Mouse (Mus musculus) midbrain, embryonic 10.5 days (tissue): ENCODE measurements around the gene Reps1. TPM values are rescaled to one million over a fixed set of nuclear protein-coding genes. Genes with fewer than 3 reads are reported as not detected.

Source experiments
- DNase-seq: peaks from one replicate; pipeline ENCODE4 v3.0.0-alpha.2; 2017; ENCODE audit warnings: low spot score
- H3K27ac ChIP-seq: fragments of 300-500 bp; sonication (generic); replicated peaks from 2 replicates; pipeline ENCODE4 v1.5.1; 2016; ENCODE audit warnings: mild to moderate bottlenecking
- H3K27me3 ChIP-seq: fragments of 300-500 bp; sonication (generic); 2 replicates; pipeline ENCODE4 v1.6.1; 2016; ENCODE audit warnings: low read depth, mild to moderate bottlenecking; ENCODE audit not compliant: poor library complexity, severe bottlenecking
- H3K36me3 ChIP-seq: fragments of 300-500 bp; sonication (generic); 2 replicates; pipeline ENCODE4 v1.6.1; 2016; ENCODE audit warnings: mild to moderate bottlenecking, moderate library complexity
- H3K4me1 ChIP-seq: fragments of 300-500 bp; sonication (generic); 2 replicates; pipeline ENCODE4 v1.6.1; 2016
- H3K4me3 ChIP-seq: fragments of 300-500 bp; sonication (generic); 2 replicates; pipeline ENCODE4 v1.5.1; 2016; ENCODE audit warnings: mild to moderate bottlenecking, moderate library complexity
- H3K9me3 ChIP-seq: fragments of 300-500 bp; sonication (generic); replicated peaks from 2 replicates; pipeline ENCODE4 v1.6.1; 2016; ENCODE audit warnings: mild to moderate bottlenecking
- WGBS: fragments of 180-500 bp; shearing (Covaris S2); methylation state at CpG from one replicate; pipeline ENCODE4 v1.1.7; 2016; 5-methylcytosine and 5-hydroxymethylcytosine counted together
- polyA plus RNA-seq: library from polyadenylated mRNA; unstranded; fragments of >200 nt; fragmentation: Nextera tagmentation; extraction: Ambion mirVana; gene quantifications from 2 replicates; pipeline ENCODE4 v1.2.1, GENCODE M21; 2016

Reps1 gene
- polyA plus RNA-seq, 1 experiment from 2014 or later, result 15.1 TPM

GRCm38 (mm10) chr10:18036849-18037248, 18.8 kb upstream of the Reps1 start:
- Histone ChIP-seq H3K36me3 (no peaks in the 10 kb centered on the region), H3K4me1 (no peaks in the 10 kb centered on the region), H3K4me3 (no peak overlapping the region), H3K27me3 (no peaks in the 10 kb centered on the region), H3K9me3 (no peaks in the 10 kb centered on the region), H3K27ac (no peak overlapping the region)
- WGBS, result 78% methylated on average over 5 of the region's 5 CpGs
- DNase-seq, result no peak

- H3K27me3 ChIP-seq, result no peaks in the 10 kb centered on the region
- no peaks in the 10 kb centered on the region for H3K9me3 ChIP-seq
Observed at GRCm38 (mm10) chr10:18046380-18046779, 9.3 kb upstream of the Reps1 start.

GRCm38 (mm10) chr10:18047380-18048146, 8.1 kb upstream of the Reps1 start:
- Histone ChIP-seq H3K9me3 (no peaks in the 10 kb centered on the region), H3K4me3 (no peak overlapping the region), H3K27ac (no peak overlapping the region), H3K4me1 (no peaks in the 10 kb centered on the region), H3K27me3 (no peaks in the 10 kb centered on the region), H3K36me3 (no peaks in the 10 kb centered on the region)
- WGBS, result 81% methylated on average over 10 of the region's 10 CpGs
- no peak for DNase-seq

More at GRCm38 (mm10) chr10:18046380-18046779, 9.3 kb upstream of the Reps1 start:
- Histone ChIP-seq H3K4me3 (no peak overlapping the region), H3K27ac (no peak overlapping the region), H3K4me1 (no peaks in the 10 kb centered on the region), H3K36me3 (no peaks in the 10 kb centered on the region)
- no peak for DNase-seq

- peak; percentile 89 for DNase-seq
- H3K9me3 ChIP-seq, result no peaks in the 10 kb centered on the region
- peaks cover 6% of the 10 kb centered on the region; the same call in 1 of the 2 replicates for H3K36me3 ChIP-seq
- peaks cover 21% of the 10 kb centered on the region for H3K4me1 ChIP-seq
- H3K27ac ChIP-seq, result peak overlapping the region; percentile 98
- H3K27me3 ChIP-seq, result no peaks in the 10 kb centered on the region
- 2% methylated on average over 61 of the region's 61 CpGs for WGBS
- peak overlapping the region; percentile 97 for H3K4me3 ChIP-seq
Observed at GRCm38 (mm10) chr10:18055009-18055695, 509 bp upstream of the Reps1 start.

- 3% methylated on average over 8 of the region's 8 CpGs for WGBS
- no peaks in the 10 kb centered on the region for H3K9me3 ChIP-seq
Observed at GRCm38 (mm10) chr10:18056391-18056745, 707 bp downstream of the Reps1 start.

GRCm38 (mm10) chr10:18058681-18059338, 3.1 kb downstream of the Reps1 start:
- no peak overlapping the region for H3K4me3 ChIP-seq
- WGBS, result 92% methylated on average over 9 of the region's 9 CpGs
- H3K27ac ChIP-seq, result no peak overlapping the region
- H3K27me3 ChIP-seq, result no peaks in the 10 kb centered on the region
- DNase-seq, result no peak
- no peaks in the 10 kb centered on the region for H3K9me3 ChIP-seq
- H3K36me3 ChIP-seq, result peaks cover 10% of the 10 kb centered on the region; the same call in 1 of the 2 replicates
- H3K4me1 ChIP-seq, result peaks cover 21% of the 10 kb centered on the region

More at GRCm38 (mm10) chr10:18056391-18056745, 707 bp downstream of the Reps1 start:
- DNase-seq, result no peak
- Histone ChIP-seq H3K27me3 (no peaks in the 10 kb centered on the region), H3K4me1 (peaks cover 21% of the 10 kb centered on the region), H3K36me3 (peaks cover 6% of the 10 kb centered on the region; the same call in 1 of the 2 replicates), H3K4me3 (peak overlapping the region; percentile 97), H3K27ac (peak overlapping the region; percentile 98)

GRCm38 (mm10) chr10:18059807-18060206, 4.1 kb downstream of the Reps1 start:
- Histone ChIP-seq H3K36me3 (peaks cover 10% of the 10 kb centered on the region; the same call in 1 of the 2 replicates), H3K4me1 (peaks cover 22% of the 10 kb centered on the region), H3K9me3 (no peaks in the 10 kb centered on the region), H3K27ac (no peak overlapping the region), H3K27me3 (no peaks in the 10 kb centered on the region), H3K4me3 (no peak overlapping the region)
- WGBS, result 91% methylated on average over 13 of the region's 13 CpGs
- DNase-seq, result no peak

- Histone ChIP-seq H3K9me3 (no peaks in the 10 kb centered on the region), H3K27me3 (no peaks in the 10 kb centered on the region), H3K4me3 (no peak overlapping the region), H3K36me3 (peaks cover 10% of the 10 kb centered on the region; the same call in 1 of the 2 replicates), H3K4me1 (peaks cover 27% of the 10 kb centered on the region), H3K27ac (no peak overlapping the region)
- 92% methylated on average over 2 of the region's 2 CpGs for WGBS
- no peak for DNase-seq
Observed at GRCm38 (mm10) chr10:18060778-18061177, 5.1 kb downstream of the Reps1 start.

GRCm38 (mm10) chr10:18061533-18061932, 5.9 kb downstream of the Reps1 start:
- Histone ChIP-seq H3K9me3 (no peaks in the 10 kb centered on the region), H3K27me3 (no peaks in the 10 kb centered on the region), H3K27ac (no peak overlapping the region), H3K4me3 (no peak overlapping the region), H3K36me3 (peaks cover 10% of the 10 kb centered on the region; the same call in 1 of the 2 replicates), H3K4me1 (peaks cover 31% of the 10 kb centered on the region)
- no peak for DNase-seq
- WGBS, result 96% methylated on average over 4 of the region's 4 CpGs

GRCm38 (mm10) chr10:18064606-18065228, 9.1 kb downstream of the Reps1 start:
- H3K27me3 ChIP-seq, result no peaks in the 10 kb centered on the region
- 90% methylated on average over 7 of the region's 7 CpGs for WGBS
- H3K9me3 ChIP-seq, result no peaks in the 10 kb centered on the region

GRCm38 (mm10) chr10:18066031-18066439, 10.4 kb downstream of the Reps1 start:
- H3K9me3 ChIP-seq, result no peaks in the 10 kb centered on the region
- WGBS, result 73% methylated on average over 10 of the region's 10 CpGs
- H3K36me3 ChIP-seq, result peaks cover 4% of the 10 kb centered on the region; the same call in 1 of the 2 replicates
- no peaks in the 10 kb centered on the region for H3K27me3 ChIP-seq
- no peak for DNase-seq
- H3K27ac ChIP-seq, result no peak overlapping the region
- peaks cover 29% of the 10 kb centered on the region for H3K4me1 ChIP-seq
- H3K4me3 ChIP-seq, result no peak overlapping the region

More at GRCm38 (mm10) chr10:18064606-18065228, 9.1 kb downstream of the Reps1 start:
- Histone ChIP-seq H3K4me3 (no peak overlapping the region), H3K4me1 (peaks cover 29% of the 10 kb centered on the region), H3K36me3 (peaks cover 6% of the 10 kb centered on the region; the same call in 1 of the 2 replicates), H3K27ac (no peak overlapping the region)
- DNase-seq, result no peak

GRCm38 (mm10) chr10:18067761-18068446, 12.2 kb downstream of the Reps1 start:
- Histone ChIP-seq H3K9me3 (no peaks in the 10 kb centered on the region), H3K4me1 (peaks cover 29% of the 10 kb centered on the region), H3K27ac (0 out of 2 replicates have a peak overlapping the region, but pooled peaks have one; percentile 0), H3K27me3 (no peaks in the 10 kb centered on the region), H3K36me3 (no peaks in the 10 kb centered on the region), H3K4me3 (no peak overlapping the region)
- DNase-seq, result peak; percentile 30
- WGBS, result 80% methylated on average over 10 of the region's 10 CpGs
